Mouse (Mus musculus) embryo, embryonic 11.5 days (tissue): Measurements from ENCODE around the gene Nop9.

Experiments
- DNase-seq: peaks from one replicate; pipeline ENCODE4 v3.0.0-alpha.2; 2012; ENCODE audit warnings: low read depth, low spot score

Nop9 gene

DNA sequence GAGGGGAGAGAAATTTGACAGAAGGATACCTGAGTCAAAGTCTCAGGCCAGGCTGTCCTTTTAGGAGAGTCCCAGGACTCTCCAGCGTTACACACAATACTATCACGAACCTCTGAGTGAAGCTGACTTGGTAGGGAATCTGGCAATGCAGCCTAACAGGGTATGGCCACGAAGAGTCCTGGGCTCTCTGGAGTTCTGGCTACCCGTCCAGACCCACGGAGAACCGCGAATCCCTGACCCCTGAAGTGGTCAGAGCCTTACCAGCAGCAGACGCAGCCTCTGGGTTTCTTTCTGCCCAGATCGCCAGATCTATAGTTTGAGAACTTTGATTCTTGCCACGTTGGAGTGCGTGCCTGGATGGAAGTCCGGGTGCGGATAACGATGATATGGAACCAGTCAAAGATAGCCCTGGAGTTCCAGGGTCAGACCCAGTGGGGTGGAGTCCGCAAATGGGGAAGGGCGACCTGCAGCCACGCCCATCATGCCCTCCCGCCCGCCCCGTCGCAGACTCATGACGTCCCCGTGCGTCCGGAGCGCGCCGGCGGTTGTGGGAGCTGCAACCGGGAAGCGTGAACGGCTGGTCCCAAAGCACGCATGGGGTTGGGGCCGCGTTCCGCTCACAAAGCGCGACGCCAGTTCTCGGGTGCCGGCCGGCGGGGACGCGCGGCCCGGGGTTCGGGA, at the start of gene Nop9, which contains the start of gene Dhrs1:
Gene Nop9, plus strand, starts transcription at position 514 of the 681 bp plus-strand sequence.
Gene Dhrs1, minus strand, starts transcription at position 511 of the 681 bp plus-strand sequence.
- DNase-seq: peak; percentile 82

DNA sequence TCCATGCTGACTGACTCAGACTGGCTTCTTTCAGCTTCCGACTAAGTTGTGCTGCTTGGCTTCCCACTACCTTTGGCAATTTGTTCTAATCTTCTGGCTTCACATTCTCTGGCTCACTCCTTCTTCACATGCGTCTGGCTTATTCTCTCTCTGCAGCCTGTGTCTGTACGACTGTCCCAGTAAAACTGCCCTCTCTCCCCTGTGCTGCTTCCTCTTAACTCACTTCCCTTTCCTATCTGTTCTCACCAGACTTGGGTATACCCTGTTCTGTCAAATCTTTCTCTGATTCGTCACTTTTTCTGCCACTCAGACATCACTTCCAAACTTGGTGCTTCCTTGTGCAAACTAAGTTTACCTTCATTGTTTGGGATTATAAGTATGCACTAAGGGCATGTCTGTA, 48.3 kb upstream of the Nop9 start:
- no peak for DNase-seq

DNA sequence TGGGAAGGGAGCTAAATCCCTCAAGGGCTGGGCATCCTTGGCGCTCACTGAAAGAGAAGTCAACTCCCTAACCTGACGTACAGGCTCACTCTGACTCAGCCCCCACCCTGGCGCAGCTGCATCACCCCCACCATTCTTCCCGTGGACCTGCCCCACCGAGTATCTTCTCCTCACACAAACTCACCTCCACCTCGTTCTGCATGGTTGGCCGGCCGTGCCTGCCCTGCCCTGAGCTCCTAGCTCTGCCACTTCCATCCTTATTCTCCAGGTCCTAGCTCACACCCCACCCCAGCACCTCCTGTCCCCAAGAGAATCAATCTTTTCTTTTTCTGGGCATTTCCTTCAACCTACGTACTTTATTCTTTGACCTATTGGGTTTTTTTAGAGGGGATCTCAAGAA, 44.4 kb upstream of the Nop9 start:
- DNase-seq: no peak

DNA sequence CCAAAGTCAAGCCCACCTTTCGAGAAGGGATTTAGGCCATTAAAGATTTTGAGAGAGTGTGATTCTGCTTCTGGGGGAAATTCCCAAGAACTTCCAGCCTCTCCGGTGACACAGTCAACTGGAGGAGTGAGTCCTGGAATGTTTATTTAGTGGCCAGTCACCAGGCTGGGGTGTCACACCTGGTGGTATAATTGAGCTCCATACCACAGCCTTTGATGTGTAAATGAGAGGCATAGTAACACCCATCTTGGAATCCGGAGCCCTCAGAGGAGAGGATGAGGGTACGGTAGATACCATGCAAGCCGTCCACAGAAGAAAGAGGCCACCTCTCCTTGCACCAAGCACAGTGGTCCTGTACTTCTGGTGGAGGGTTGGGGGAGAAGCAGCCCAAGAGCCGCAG, 42.7 kb upstream of the Nop9 start:
- DNase-seq: no peak

DNA sequence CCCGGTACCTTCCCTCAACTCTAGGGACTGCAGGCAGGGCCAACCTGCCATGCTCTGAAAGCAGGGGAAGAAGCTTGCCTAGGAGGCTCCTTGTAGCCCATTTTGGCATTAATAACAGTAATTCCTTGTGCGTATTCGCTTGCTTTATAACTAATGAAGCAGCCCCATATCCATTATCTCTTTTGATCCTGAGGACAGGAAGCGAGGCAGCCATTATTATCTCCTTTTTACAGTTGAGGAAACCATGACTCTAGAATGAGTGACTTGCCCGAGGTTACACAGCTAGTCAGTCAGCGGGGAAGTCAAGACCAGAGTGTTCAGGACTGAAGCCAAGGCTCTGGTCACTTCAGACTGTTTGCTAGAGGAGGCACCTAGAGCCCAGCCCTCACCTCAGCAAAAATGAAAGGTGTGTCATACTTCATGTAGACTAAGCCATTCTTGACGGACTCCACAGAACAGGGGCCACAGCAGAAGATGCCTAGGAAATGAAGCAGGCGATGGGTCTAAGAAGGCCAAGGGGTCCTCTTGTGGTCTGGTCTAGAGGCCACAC, 39.4 kb upstream of the Nop9 start:
- DNase-seq: no peak

DNA sequence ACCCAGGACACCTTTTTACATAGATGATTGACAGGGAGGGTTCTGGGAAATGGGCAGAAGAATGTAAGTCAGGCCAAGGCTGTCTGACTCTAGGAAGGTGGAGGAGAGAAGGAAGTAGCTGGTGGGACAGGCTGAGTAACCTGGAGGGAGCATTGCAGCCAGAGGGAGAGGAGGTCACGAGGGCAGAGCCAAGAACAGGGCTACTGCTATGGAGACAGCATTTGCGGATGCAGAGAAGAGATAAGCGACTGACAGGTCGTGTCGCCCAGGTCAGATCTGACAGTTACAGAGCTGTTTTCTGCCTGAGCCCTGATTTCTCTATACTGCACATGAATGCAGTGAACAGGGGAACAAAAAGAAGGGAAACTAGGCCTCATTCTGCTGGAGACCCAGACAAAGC, 38.1 kb upstream of the Nop9 start:
- no peak for DNase-seq

DNA sequence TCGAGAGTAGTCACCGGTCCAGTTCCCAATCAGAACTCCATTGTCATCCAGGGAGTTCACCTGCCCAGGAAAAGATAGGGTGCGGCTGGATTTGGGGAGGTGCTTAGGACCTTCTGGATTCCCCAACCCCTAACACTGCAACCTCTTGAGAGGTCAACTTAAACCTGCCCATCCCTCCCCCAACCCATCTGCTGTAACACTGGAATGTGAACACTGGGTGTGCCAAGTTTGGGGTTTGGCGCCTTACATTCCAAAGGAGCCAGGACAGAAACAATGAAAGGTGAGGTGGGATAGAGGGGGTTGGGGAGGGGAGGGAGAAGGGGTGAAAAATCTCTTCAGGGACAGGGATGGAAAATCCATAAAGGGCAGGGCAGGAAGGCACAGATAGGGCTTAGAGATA, 36.0 kb upstream of the Nop9 start:
- DNase-seq: no peak

DNA sequence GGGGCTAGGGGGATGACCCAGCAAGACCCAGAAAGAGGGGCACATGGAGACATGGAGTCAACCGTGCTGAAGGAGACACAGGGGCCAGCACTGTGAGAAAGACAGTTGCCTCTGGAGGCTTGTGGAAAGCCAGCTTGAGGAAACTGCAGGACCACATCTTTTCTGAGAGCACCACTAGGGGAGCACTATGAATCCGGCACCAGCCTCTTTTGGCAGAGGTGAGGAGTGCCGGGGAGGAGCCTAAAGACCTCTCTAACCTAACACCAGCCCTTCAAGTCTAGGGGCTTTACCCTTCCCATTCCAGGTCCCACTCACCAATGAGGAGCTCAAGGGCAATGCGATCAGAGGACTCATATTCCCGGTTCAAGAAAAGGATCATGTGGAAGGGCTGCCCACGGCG, 33.7 kb upstream of the Nop9 start:
- DNase-seq: no peak

DNA sequence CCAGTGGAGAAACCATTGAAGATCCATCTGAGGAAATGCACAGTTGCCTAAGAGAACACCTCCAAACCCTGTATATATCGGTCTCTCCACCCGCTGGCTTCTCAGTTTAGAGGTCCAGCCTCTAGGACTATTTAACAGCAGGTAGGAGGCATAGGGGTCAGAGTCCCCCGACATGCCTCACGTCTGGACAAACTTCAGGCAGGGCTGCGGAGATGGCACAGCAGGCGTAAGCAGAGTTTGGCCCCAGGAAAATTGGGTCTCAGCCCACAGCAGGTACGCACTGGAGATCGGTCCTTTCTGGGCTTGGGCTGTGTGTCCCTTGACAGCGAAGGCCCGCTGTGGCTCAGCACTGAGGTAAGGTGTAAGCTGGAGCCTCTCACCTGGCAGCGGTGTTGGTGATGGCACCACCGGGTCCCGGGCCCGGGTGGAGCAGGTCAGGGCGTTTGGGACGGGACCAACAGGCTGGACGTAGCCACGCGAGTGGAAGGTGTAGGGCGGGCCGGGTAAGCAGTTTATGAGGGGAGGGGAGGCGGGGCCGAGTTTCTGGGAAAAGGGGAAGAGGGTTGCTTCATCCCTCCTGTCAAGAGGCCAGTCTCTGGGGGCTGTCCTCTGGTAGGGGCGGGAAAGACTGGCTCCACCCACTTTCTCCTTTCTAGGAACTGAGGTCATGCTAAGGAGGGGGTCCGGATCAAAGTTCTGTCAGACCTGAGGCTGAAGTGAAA, 32.3 kb upstream of the Nop9 start:
- DNase-seq: no peak

DNA sequence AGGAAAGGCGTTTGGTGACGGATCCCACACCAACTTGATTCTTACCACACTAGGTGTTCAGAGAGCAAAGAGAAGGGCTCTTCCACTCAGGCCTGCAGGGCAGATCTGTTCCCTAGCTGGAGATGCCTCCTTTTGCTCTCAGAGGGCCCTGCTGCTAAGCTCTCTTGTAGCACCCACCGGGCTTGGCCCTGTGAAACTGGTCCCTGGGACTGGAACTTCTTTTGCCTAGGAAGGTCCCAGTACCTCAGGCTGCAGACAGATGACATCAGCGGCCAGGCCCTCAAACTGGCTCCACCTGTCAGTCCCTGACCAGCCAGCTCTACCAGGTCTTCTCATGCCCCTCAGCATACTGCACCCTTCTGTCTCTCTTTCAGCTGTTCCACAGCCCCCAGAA, 31.8 kb upstream of the Nop9 start, which contains the start of gene Tgm1:
Gene Tgm1, minus strand, starts transcription at position 198 of the 394 bp plus-strand sequence.
- no peak for DNase-seq

DNA sequence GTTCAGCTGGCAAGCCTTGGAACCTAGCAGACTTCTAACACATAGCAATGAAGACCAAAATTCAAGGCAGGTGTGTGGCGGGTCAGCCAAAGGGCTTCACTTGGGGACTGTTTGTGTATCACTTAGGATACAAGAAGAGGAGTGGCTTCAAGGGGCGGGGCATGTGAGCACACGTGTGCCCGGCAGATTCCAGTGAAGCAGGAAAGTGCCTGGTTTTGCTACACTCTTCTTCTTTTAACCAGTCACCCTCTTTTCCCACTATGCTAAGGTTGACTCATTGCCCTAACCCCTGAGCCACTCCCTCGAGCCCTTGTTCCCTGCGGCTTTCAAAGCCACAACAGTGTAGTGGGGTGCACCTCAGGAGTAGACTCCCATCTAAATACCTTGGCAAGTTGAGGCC, 30.6 kb upstream of the Nop9 start:
- DNase-seq: no peak

DNA sequence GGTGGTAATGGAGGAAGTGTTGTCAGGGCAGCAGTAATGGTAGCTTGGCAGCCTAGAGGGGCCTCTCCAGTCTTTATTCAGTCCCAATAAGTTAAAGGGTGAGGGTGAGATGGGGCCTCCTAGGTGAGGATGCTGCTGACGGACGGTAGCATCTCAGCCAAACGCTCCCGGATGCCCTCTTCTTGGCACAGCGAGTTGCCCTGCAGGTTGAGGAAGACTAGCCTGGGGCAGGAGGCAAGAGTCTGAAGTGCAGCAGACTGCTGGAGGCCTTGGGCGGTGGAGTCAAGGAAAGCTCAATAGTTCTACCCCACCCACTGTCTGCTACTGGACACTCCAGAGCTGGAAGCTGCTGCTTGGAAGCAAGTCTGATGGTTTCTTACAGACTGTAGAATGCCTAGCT, 29.2 kb upstream of the Nop9 start:
- no peak for DNase-seq

DNA sequence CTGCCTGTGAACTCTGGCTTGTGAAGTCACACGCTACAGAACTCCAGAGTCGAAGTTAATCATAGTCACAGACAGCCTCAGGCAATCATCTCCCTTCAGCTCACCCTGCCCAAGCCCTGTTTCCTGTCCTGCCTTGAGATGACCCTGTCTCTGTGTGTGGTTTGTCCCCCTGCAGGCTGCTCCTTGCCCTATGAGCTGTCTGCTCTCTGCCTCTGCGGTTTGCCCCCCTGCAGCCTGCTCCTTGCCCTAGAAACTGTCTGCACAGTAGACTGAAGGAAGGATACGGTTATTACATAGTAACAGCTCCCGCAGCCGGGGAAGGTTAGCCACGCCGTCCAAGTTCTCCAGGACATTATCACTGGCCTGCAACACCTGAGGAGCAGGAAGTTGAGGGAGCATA, 28.6 kb upstream of the Nop9 start:
- DNase-seq: no peak

DNA sequence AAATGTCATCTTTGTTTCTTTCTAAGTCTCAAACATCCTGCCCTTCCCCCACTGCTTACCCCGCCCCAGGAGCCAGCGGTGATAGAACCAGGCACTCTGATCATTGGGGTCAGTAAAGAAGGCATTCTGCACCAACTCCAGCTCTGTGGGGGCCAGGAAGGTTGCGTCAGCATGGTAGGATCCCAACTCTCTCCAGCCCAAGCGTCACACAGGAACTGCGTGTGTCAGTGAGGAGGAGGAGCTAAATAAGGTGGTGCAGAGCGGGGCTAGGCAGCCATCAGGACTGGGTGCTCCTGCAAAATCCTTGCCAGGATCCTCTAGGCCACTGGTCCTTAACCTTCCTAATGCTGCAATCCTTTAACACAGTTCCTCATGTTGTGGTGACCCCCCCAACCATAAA, 25.8 kb upstream of the Nop9 start:
- no peak for DNase-seq

DNA sequence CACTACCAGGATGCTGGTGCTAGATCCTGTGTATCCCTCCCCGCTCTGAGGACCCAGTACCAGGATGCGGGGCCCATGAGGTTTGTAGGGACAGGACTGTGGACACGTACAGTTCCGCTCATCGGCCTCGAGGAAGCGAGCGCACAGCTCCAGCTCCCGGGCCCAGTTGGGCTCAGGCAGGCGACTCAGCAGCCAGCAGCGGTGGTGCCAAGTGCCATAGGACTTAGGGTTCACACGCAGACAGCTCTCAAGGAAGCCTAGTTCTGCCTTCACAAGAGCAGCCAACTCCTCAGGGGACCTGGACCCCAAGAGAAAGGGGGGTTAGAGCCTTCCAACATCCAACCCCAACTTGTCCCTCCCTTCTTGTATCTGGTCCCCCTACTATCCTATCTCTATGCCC, 24.8 kb upstream of the Nop9 start:
- no peak for DNase-seq

DNA sequence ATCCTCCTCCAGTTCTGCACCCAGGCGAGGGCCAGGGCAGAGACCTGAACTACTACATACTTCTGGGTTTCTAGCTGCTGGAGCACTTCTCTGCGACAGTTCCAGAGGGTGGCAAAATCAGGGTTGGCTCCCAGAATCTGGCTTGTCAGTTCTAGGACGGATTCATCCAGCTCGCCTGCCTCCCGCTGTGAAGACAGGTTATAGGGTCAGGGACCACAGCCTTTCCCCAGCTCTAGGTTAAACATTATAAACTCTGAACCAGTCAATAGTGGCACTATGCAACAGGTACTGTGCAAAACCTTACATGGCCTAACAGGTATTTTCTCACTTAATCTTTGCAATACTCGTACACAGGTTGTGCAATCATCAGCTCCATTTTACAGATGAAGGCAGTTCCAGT, 24.4 kb upstream of the Nop9 start:
- DNase-seq: no peak

DNA sequence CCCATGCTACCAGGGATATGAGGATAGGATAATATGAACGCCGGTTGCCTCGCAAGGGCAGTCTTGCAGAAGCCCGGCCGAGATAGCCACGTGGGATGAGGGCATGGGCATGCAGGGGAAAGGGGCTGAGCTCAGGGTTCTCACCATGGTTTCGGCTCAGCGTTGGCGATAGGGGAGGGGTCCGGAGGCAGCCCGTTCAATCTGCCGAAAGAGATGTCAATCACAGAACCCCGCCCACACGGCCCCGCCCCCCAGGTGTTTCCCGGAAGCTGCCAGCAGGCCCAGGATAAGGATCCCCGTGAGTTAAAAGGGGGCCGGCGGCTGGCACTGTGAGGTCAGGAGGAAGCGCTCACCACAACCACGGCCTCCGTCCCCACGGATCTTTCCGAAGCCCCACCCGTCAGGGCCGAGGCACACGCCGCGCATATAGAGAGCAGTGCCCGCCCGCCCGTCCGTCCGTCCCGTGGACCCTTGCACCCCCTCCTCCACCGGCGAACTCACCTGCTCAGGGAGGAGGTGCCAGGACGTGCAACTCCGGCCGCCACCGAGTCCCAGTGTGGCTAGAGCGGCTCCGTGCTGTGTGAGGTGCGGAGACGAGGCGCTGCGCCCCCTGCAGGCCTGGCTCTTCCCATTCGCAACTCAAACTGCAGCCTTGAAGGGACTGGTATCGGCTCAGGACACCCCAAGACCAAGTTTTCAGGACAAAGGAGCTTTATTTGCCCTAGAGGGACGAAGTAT, 23.6 kb upstream of the Nop9 start, which contains the start of gene Rabggta:
Gene Rabggta, minus strand, starts transcription at position 564 of the 738 bp plus-strand sequence.
- peak; percentile 87 for DNase-seq

DNA sequence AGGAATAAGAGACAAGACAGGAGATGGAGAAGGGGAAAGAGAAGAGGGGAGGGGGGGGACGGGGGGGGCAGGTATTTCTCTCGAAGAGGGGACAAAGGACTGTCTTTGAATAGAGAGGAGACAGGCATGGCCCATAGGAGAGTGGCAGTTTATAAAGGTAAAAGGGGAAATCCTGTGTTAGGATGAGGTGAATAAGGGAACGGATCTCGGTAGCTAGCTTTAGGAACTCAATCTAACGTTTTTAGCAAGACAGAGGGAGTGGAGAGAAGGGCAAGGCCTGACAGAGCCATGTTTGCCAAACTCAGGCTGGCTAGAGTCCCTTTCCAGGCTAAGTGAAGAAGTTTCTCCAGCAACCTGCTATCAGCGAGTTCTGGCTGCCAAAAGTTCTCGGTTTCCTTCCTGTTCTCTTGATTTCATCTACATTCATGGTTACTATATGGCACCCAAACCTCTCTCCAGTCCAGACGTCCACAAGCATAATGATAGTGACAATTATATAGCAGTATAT, 23.0 kb upstream of the Nop9 start:
- DNase-seq: no peak

DNA sequence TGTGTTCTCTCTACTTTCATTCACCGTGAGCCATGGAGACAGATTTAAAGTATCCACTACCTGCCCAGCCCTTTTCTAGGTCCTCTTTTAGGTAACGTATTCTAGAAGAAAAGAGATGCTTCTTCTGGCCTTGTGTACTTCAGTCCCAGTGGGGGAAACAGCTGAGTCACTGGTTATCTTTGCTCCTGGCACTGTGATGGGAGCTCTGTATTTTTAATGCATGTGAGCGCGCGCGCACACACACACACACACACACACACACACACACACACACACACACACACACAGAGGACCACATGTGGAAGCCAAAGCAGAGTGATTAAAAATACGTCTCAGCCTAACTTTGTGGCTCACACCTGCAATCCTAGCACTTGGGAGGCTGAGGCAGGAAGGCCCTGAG, 22.1 kb upstream of the Nop9 start:
- no peak for DNase-seq

DNA sequence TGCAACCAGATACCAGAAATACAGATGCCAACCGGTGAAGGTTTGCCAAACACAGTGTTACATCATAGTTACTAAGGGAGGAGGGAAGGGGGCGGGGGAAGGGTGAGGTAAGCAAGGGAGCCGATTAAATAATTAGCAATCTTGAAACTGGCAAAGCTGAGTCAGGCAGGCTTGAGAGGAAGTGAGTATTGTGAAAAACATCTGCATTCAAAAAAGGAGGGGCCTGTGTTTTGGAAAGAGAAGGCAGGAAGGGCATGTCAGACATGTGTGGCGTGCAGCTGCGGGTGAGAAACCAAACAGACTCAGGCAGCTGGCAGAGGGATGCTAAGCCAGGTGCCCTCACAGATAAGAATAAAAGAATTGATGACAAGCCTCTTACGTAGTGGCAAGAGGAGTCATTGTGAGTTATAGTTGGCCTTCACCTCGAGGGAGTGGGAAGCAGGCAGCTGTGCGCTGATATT, 21.1 kb upstream of the Nop9 start:
- no peak for DNase-seq

DNA sequence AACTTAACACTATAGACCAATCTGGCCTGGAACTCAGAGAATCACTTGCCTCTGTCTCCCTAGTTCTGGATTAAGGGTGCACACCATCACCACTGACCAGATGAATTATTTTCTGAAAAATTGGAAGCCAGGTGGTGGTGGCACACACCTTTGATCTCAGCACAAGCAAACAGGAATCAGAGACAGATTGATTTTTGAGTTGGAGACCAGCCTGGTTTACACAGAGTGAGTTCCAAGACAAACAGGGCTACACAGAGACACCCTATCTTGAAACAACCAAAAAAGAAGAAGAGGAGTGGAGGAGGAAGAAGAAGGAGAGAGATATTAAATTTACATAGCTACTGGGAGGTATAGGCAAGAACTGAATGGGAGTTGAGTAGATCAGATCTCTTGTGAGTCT, 19.2 kb upstream of the Nop9 start:
- no peak for DNase-seq
